Mouse (Mus musculus): ENCODE measurements around the gene Dapp1. TPM values are rescaled to one million over a fixed set of nuclear protein-coding genes. Genes with fewer than 3 reads are reported as not detected.

The Dapp1 gene
- total and polyA plus RNA-seq, 3 experiments = 53.5 to 63.6 (median 62.8) TPM

- Histone ChIP-seq H3K36me3 (replicated peaks in 1 of 2; ENCODE audit: control insufficient read depth in 1 of 2, insufficient read depth in 1 of 2, low read length in 1 of 2) (peaks cover 22 to 38% of the 10 kb centered on the region in 2 experiments), H3K27ac (ENCODE audit: insufficient read depth, low read depth) (peak overlapping the region; percentile 41; the same call in 1 of the 2 replicates), H3K9me3 (replicated peaks; ENCODE audit: low read length) (no peaks in the 10 kb centered on the region), H3K4me1 (ENCODE audit: control insufficient read depth in 1 of 2, insufficient read depth in 2 of 2) (peaks cover 6 to 34% of the 10 kb centered on the region in 2 experiments), H3K79me2 (replicated peaks; ENCODE audit: control insufficient read depth, extremely low read depth, insufficient read depth, poor library complexity, severe bottlenecking) (peaks cover 38% of the 10 kb centered on the region), H3K4me2 (ENCODE audit: insufficient read depth, low read depth, poor library complexity, severe bottlenecking) (peak overlapping the region; percentile 68), H3K27me3 (replicated peaks) (no peaks in the 10 kb centered on the region), H3K9ac (ENCODE audit: insufficient read depth, low read depth) (peak overlapping the region; percentile 91), H3K4me3 (replicated peaks in 1 of 3; ENCODE audit: low read depth in 2 of 3, low read length in 2 of 3, poor library complexity in 1 of 3) (peak overlapping the region; percentile 87 to 94 (median 89))
- peak; percentile 35 for DNase-seq (ENCODE audit: extremely low read depth)
- TF ChIP-seq BHLHE40 (IDR thresholded peaks at IDR 0.05; ENCODE audit: low read depth, low read length) (no peak), KAT2A (IDR thresholded peaks at IDR 0.05; ENCODE audit: insufficient replicate concordance, low read length) (no peak), JUN (IDR thresholded peaks at IDR 0.05; ENCODE audit: insufficient read depth, low read depth, low read length) (no peak), JUND (conservative IDR thresholded peaks at IDR 0.05; ENCODE audit: low read depth, low read length) (no peak), USF2 (conservative IDR thresholded peaks at IDR 0.05; ENCODE audit: low read depth, low read length) (no peak), IRF4 (IDR thresholded peaks at IDR 0.05; ENCODE audit: low read depth, low read length) (no peak), SMC3 (IDR thresholded peaks at IDR 0.05; ENCODE audit: low read depth, low read length) (no peak), E2F4 (IDR thresholded peaks at IDR 0.05; ENCODE audit: insufficient replicate concordance, low read depth, low read length) (no peak), TCF12 (IDR thresholded peaks at IDR 0.05; ENCODE audit: low read depth, low read length) (no peak), ZKSCAN1 (IDR thresholded peaks at IDR 0.05; ENCODE audit: borderline replicate concordance, low read depth, low read length) (no peak), CTCF (conservative IDR thresholded peaks at IDR 0.05 in 1 of 2, IDR thresholded peaks at IDR 0.05 in 1 of 2; ENCODE audit: low read depth in 2 of 2, low read length in 2 of 2) (no peak), CHD1 (IDR thresholded peaks at IDR 0.05; ENCODE audit: low read depth, low read length) (no peak), ZC3H11A (IDR thresholded peaks at IDR 0.05; ENCODE audit: low read depth, low read length) (no peak), MYC (IDR thresholded peaks at IDR 0.05; ENCODE audit: low read depth, low read length) (no peak), MXI1 (IDR thresholded peaks at IDR 0.05; ENCODE audit: low read depth, low read length) (no peak), USF1 (IDR thresholded peaks at IDR 0.05; ENCODE audit: low read depth, low read length) (no peak), HCFC1 (IDR thresholded peaks at IDR 0.05; ENCODE audit: low read depth, low read length) (no peak), CHD2 (IDR thresholded peaks at IDR 0.05; ENCODE audit: low read length) (no peak), MAX (IDR thresholded peaks at IDR 0.05; ENCODE audit: low read length) (no peak)
- dilution Hi-C loops (cut with MboI; ENCODE audit: extremely low pct_ligation_motif_present, extremely low pct_unique_long_range_greater_than_20kb, low sequenced_read_pairs) = no loop called here
- in situ Hi-C loops (cut with MboI; ENCODE audit: low pct_ligation_motif_present, low pct_unique_long_range_greater_than_20kb, low sequenced_read_pairs) = loop anchor here (5.0 kb wide), 1 partner anchor 52 kb away; the partner anchor contains the start of gene Dnajb14
Observed at GRCm38 (mm10) chr3:137918932-137919311, 62.4 kb downstream of the Dapp1 start.

- Histone ChIP-seq H3K9me3 (replicated peaks; ENCODE audit: low read length) (no peaks in the 10 kb centered on the region), H3K79me2 (replicated peaks; ENCODE audit: control insufficient read depth, extremely low read depth, insufficient read depth, poor library complexity, severe bottlenecking) (peaks cover 34% of the 10 kb centered on the region), H3K36me3 (replicated peaks in 1 of 2; ENCODE audit: control insufficient read depth in 1 of 2, insufficient read depth in 1 of 2, low read length in 1 of 2) (peaks cover 17 to 33% of the 10 kb centered on the region in 2 experiments), H3K9ac (ENCODE audit: insufficient read depth, low read depth) (peak within 1 kb of the TSS; percentile 91), H3K4me3 (replicated peaks in 1 of 3; ENCODE audit: low read depth in 2 of 3, low read length in 2 of 3, poor library complexity in 1 of 3) (peak within 1 kb of the TSS; percentile 87 to 94 (median 89)), H3K27ac (ENCODE audit: insufficient read depth, low read depth) (peak within 1 kb of the TSS; percentile 61), H3K4me1 (ENCODE audit: control insufficient read depth in 1 of 2, insufficient read depth in 2 of 2) (peaks cover 6 to 34% of the 10 kb centered on the region in 2 experiments), H3K27me3 (replicated peaks) (no peaks in the 10 kb centered on the region), H3K4me2 (ENCODE audit: insufficient read depth, low read depth, poor library complexity, severe bottlenecking) (peak within 1 kb of the TSS; percentile 99)
- DNase-seq (ENCODE audit: extremely low read depth) = peak; percentile 98
- in situ Hi-C loops (cut with MboI; ENCODE audit: low pct_ligation_motif_present, low pct_unique_long_range_greater_than_20kb, low sequenced_read_pairs) = loop anchor here (5.0 kb wide), 1 partner anchor 51 kb away; the partner anchor contains the start of gene Dnajb14
- dilution Hi-C loops (cut with MboI; ENCODE audit: extremely low pct_ligation_motif_present, extremely low pct_unique_long_range_greater_than_20kb, low sequenced_read_pairs) = no loop called here
- TF ChIP-seq TCF12 (IDR thresholded peaks at IDR 0.05; ENCODE audit: low read depth, low read length) (peak; percentile 94), IRF4 (IDR thresholded peaks at IDR 0.05; ENCODE audit: low read depth, low read length) (peak; percentile 78; the same call in 1 of the 2 replicates), BHLHE40 (IDR thresholded peaks at IDR 0.05; ENCODE audit: low read depth, low read length) (peak; percentile 91), ETS1 (conservative IDR thresholded peaks at IDR 0.05; ENCODE audit: low read depth, low read length) (peak; percentile 87), ZMIZ1 (IDR thresholded peaks at IDR 0.05; ENCODE audit: low read depth, low read length) (peak; percentile 89; the same call in 1 of the 2 replicates), MEF2A (IDR thresholded peaks at IDR 0.05; ENCODE audit: borderline replicate concordance, low read depth, low read length) (peak; percentile 85), USF1 (IDR thresholded peaks at IDR 0.05; ENCODE audit: low read depth, low read length) (peak; percentile 53), HCFC1 (IDR thresholded peaks at IDR 0.05; ENCODE audit: low read depth, low read length) (peak; percentile 92), EP300 (IDR thresholded peaks at IDR 0.05; ENCODE audit: low read length) (no peak), RCOR1 (conservative IDR thresholded peaks at IDR 0.05; ENCODE audit: low read depth, low read length) (peak; percentile 84; the same call in 1 of the 2 replicates), GABPA (IDR thresholded peaks at IDR 0.05; ENCODE audit: insufficient replicate concordance, low read depth, low read length) (no peak; the same call in 1 of the 2 replicates), MAX (IDR thresholded peaks at IDR 0.05; ENCODE audit: low read length) (peak; percentile 78), NRF1 (IDR thresholded peaks at IDR 0.05; ENCODE audit: low read depth, low read length) (peak; percentile 91), SIN3A (IDR thresholded peaks at IDR 0.05; ENCODE audit: low read length) (peak; percentile 100), CHD2 (IDR thresholded peaks at IDR 0.05; ENCODE audit: low read length) (peak; percentile 87), ELF1 (IDR thresholded peaks at IDR 0.05; ENCODE audit: low read depth, low read length) (peak; percentile 99), MAFK (IDR thresholded peaks at IDR 0.05; ENCODE audit: insufficient replicate concordance, low read length) (0 out of 2 replicates have a peak, but pooled peaks have one; percentile 46), USF2 (conservative IDR thresholded peaks at IDR 0.05; ENCODE audit: low read depth, low read length) (no peak)
Observed at GRCm38 (mm10) chr3:137918172-137918931, 63.0 kb downstream of the Dapp1 start, which contains the start of gene Lamtor3. Gene Lamtor3, plus strand, starts transcription at chr3:137918506.

Data from CH12.LX (cell line).